Mouse (Mus musculus) heart, embryonic 14.5 days (tissue): ENCODE data around the gene Rtn4rl1. TPM values are rescaled to one million over a fixed set of nuclear protein-coding genes. Genes with fewer than 3 reads are reported as not detected.
"Not testable (repeated sequence)": the region's sequence is repeated elsewhere in the genome, so short reads cannot be mapped to it uniquely, and the experiment has no call there.

Source experiments
- ATAC-seq: fragments of 200-750 bp; cut with Nextera tagmentation; 2 replicates; pipeline ENCODE4 v1.8.0; 2017; ENCODE audit warnings: low read depth, moderate TSS enrichment; ENCODE audit not compliant: insufficient number of reproducible peaks, insufficient read depth, low FRiP score
- H3K27ac ChIP-seq, 2 experiments: fragments of 200-500 bp in 1 of 2; fragments of 300-500 bp in 1 of 2; sonication (generic) in 1 of 2; replicated peaks in 1 of 2; 2 replicates each; pipeline ENCODE4 v1.5.1; 2012 to 2014; ENCODE audit warnings: low read depth in 2 of 2, low read length in 2 of 2, control low read depth in 1 of 2, mild to moderate bottlenecking in 1 of 2, mixed read lengths in 1 of 2; ENCODE audit not compliant: control insufficient read depth in 1 of 2, insufficient read depth in 1 of 2
- H3K27me3 ChIP-seq: fragments of 300-500 bp; sonication (generic); 2 replicates; pipeline ENCODE4 v1.6.1; 2014; ENCODE audit warnings: mild to moderate bottlenecking, low read length, control low read depth; ENCODE audit not compliant: control insufficient read depth, insufficient read depth
- H3K36me3 ChIP-seq: fragments of 300-500 bp; sonication (generic); 2 replicates; pipeline ENCODE4 v1.6.1; 2014; ENCODE audit warnings: mild to moderate bottlenecking, control low read depth, low read length, mixed read lengths; ENCODE audit not compliant: control insufficient read depth, insufficient read depth
- H3K4me1 ChIP-seq, 2 experiments: fragments of 200-500 bp in 1 of 2; fragments of 300-500 bp in 1 of 2; sonication (generic) in 1 of 2; 2 replicates each; pipeline ENCODE4 v1.6.1; 2012 to 2014; ENCODE audit warnings: low read length in 2 of 2, control low read depth in 1 of 2, mixed read lengths in 1 of 2; ENCODE audit not compliant: control insufficient read depth in 2 of 2, insufficient read depth in 2 of 2
- H3K4me2 ChIP-seq: fragments of 300-500 bp; sonication (generic); 2 replicates; pipeline ENCODE4 v1.6.1; 2014; ENCODE audit warnings: mild to moderate bottlenecking, low read length
- H3K4me3 ChIP-seq, 2 experiments: fragments of 200-500 bp in 1 of 2; fragments of 300-500 bp in 1 of 2; sonication (generic) in 1 of 2; 2 replicates each; pipeline ENCODE4 v1.5.1; 2012 to 2014; ENCODE audit warnings: low read length in 2 of 2, mild to moderate bottlenecking in 2 of 2, control low read depth in 1 of 2, low read depth in 1 of 2, moderate library complexity in 1 of 2; ENCODE audit not compliant: control insufficient read depth in 1 of 2, insufficient read depth in 1 of 2
- H3K9ac ChIP-seq: fragments of 300-500 bp; sonication (generic); 2 replicates; pipeline ENCODE4 v1.6.1; 2014; ENCODE audit warnings: mild to moderate bottlenecking, low read length
- H3K9me3 ChIP-seq: fragments of 300-500 bp; sonication (generic); 2 replicates; pipeline ENCODE4 v1.6.1; 2016; ENCODE audit warnings: low read length, control low read depth; ENCODE audit not compliant: control insufficient read depth
- WGBS: fragments of 180-500 bp; shearing (Covaris S2); extraction: QIAGEN DNeasy Blood & Tissue Kit; methylation state at CpG from one replicate; pipeline ENCODE4 v1.1.7; 2014; 5-methylcytosine and 5-hydroxymethylcytosine counted together
- polyA plus RNA-seq: library from polyadenylated mRNA; unstranded; fragments of >200 nt; fragmentation: Nextera tagmentation; extraction: Ambion mirVana; gene quantifications from 2 replicates; pipeline ENCODE4 v1.2.1, GENCODE M21; 2014

The Rtn4rl1 gene
- polyA plus RNA-seq, 1 experiment from 2014 or later, result 17.3 TPM

DNA sequence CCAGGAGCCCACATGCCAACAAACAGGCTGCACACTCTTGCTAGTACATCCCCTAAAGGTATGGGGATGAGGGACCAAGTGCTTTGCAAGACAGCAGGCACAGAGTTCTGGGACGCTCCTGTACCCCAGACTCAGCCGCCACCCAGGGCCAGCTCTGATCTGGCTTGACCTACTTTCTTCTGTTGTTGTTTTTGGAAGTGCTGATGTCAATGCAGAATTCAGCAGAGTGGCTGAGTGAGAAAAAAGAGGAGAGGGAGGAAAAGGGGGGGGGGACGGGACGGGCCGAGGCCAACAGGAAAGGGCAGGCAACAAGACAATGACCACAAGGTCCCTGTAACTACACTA is 86.5 kb downstream of the Rtn4rl1 start:
- no peak overlapping the region for H3K4me3 ChIP-seq

DNA sequence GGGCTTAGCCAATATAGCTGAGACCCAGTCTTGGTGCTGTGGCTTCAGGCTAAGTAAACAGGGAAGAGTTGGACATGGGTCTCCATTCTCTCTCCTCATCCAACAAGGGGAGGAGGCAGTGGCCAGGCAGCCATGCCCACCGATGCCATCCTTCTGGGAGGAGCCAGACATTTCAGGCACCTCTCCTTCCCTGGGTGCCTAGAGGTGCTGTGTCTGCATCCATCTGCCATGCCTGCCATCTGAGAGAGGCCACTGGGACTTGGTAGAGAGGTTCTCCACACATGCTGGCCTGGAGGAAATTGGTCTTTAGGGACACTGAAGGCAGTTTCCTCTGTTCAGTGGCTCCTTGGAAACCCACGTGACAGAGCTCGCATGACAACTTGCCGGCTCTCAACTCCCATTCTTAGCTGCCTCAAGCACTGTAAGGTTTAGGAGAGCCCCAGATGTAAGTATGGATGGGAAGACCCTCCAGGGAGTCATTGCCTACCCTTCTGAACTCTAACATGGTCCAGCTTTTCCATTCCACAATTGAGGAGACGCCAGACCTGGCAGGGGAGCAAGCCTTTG is 86.9 kb downstream of the Rtn4rl1 start:
- Histone ChIP-seq H3K4me3 (no peak overlapping the region), H3K9me3 (no peaks in the 10 kb centered on the region), H3K36me3 (no peaks in the 10 kb centered on the region), H3K27ac (no peak overlapping the region), H3K9ac (no peak overlapping the region), H3K4me2 (no peak overlapping the region), H3K4me1 (peaks cover 37 to 46% of the 10 kb centered on the region in 2 experiments), H3K27me3 (0 out of 2 replicates have a peak, but pooled peaks cover 4% of the 10 kb centered on the region)
- WGBS, result 66% methylated on average over 5 of the region's 5 CpGs
- ATAC-seq, result no peak

More for the DNA sequence above, 86.5 kb downstream of the Rtn4rl1 start:
- H3K36me3 ChIP-seq, result no peaks in the 10 kb centered on the region
- peak overlapping the region; percentile 63 to 66; a peak in 3 of 4 replicates for H3K27ac ChIP-seq
- H3K9ac ChIP-seq, result peak overlapping the region; percentile 59; the same call in 1 of the 2 replicates
- 63% methylated on average over 5 of the region's 5 CpGs for WGBS
- no peaks in the 10 kb centered on the region for H3K9me3 ChIP-seq
- peaks cover 41 to 51% of the 10 kb centered on the region in 2 experiments for H3K4me1 ChIP-seq
- H3K4me2 ChIP-seq, result peak overlapping the region; percentile 62; the same call in 1 of the 2 replicates
- 0 out of 2 replicates have a peak, but pooled peaks cover 4% of the 10 kb centered on the region for H3K27me3 ChIP-seq
- ATAC-seq, result no peak

DNA sequence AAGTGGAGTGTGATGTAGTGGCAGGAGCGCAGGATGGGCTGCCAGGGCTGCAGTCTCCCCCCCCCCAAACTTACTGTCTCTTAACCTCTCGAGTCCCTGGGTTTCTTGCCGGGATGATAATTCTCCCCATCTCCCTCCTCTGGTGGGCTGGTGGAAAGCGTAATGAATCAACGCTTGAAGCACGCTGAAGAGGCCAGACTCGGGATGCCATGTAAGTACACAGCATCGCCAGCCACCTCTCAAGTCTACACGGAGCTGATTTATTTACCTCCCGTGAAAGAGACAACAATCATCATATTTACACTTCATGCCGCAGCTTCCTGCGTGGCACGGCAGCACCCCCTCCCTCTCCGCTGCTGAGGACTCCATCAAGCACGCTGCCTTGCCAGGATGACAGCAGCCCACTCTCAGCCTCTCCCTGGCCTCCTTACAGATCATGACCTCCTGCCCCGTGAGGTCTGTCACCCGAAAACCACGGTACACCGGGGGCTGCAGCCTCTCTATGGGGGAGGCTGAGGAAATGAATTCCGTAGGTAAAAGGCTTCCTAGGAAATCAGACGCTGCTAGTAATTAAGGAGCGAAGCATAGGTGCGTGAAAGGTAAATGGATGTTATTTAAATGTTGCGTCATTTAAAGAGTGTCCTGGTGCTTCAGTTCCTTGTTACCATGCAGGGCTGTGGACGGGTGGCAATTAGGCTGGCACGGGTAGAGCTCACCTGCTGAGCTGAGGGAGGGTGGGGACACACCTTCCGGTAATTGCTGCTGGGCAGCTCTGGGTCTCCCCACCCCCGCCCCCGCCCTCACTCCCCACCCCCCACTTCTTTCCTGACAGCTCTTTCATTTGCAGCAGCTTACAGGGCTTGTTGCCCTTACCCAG is 88.0 kb downstream of the Rtn4rl1 start:
- Histone ChIP-seq H3K27ac (no peak overlapping the region), H3K9me3 (no peaks in the 10 kb centered on the region), H3K9ac (peak overlapping the region; percentile 36), H3K4me1 (peaks cover 39 to 50% of the 10 kb centered on the region in 2 experiments), H3K4me2 (peak overlapping the region; percentile 51), H3K4me3 (no peak overlapping the region), H3K27me3 (0 out of 2 replicates have a peak, but pooled peaks cover 4% of the 10 kb centered on the region), H3K36me3 (no peaks in the 10 kb centered on the region)
- 16% methylated on average over 29 of the region's 29 CpGs for WGBS
- no peak for ATAC-seq

DNA sequence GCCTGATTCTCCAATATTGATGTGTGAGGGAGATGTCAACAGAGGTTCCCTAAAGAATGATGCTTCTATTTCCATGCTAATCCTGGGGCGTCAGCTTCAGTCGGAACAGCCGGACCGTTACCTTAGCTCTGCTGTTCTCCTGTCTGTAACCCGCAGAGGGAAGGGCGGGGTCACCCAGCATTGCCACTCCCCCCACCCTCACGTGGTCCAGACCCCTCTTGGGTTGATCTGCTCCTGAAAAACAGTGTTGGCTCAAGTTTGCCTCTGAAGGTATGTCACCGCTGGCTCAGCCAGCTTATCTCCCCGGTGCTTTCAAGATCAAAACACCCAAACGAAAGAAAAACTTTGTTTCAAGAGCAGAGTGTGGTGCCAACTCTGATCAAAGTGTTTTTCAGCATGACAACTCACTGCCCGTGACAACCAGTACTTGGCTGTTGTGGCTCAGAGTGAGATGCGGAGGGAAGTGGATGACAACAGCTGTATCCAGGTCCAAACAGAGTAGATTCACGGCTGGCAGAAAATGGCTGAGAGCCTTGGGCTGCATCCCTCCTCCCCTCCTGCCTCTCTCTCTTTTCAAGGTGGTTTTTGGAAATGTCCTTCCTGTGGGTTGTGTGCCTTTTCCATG is 89.0 kb downstream of the Rtn4rl1 start:
- ATAC-seq, result no peak
- H3K4me1 ChIP-seq, result peaks cover 42 to 54% of the 10 kb centered on the region in 2 experiments
- WGBS, result 6% methylated on average over 13 of the region's 13 CpGs
- no peak overlapping the region; a peak in 1 of 4 replicates for H3K4me3 ChIP-seq
- no peaks in the 10 kb centered on the region for H3K36me3 ChIP-seq
- no peaks in the 10 kb centered on the region for H3K9me3 ChIP-seq
- H3K27ac ChIP-seq, result no peak overlapping the region; a peak in 1 of 4 replicates
- peak overlapping the region; percentile 51 for H3K4me2 ChIP-seq
- peak overlapping the region; percentile 36 for H3K9ac ChIP-seq
- 0 out of 2 replicates have a peak, but pooled peaks cover 4% of the 10 kb centered on the region for H3K27me3 ChIP-seq

DNA sequence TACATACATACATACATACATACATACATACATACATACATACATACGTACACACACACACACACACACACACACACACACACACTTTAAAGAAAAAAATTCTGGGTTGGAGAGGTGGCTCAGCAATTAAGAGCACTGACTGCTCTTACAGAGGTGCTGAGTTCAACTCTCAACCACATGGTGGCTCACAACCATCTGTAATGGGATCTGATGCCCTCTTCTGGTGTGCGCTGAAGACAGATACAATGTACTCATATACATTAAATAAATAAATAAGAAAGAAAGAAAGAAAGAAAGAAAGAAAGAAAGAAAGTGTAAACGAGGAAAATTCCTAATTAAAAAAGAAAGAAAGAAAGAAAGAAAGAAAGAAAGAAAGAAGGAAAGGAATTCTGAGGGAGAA is 90.2 kb downstream of the Rtn4rl1 start:
- WGBS, result 71% methylated on average over 3 of the region's 3 CpGs
- H3K4me2 ChIP-seq, H3K9me3 ChIP-seq, H3K9ac ChIP-seq, H3K27me3 ChIP-seq, ATAC-seq, H3K27ac ChIP-seq, H3K36me3 ChIP-seq, H3K4me3 ChIP-seq: not testable (repeated sequence)
- H3K4me1 ChIP-seq, result peaks cover 50 to 64% of the 10 kb centered on the region in 2 experiments

DNA sequence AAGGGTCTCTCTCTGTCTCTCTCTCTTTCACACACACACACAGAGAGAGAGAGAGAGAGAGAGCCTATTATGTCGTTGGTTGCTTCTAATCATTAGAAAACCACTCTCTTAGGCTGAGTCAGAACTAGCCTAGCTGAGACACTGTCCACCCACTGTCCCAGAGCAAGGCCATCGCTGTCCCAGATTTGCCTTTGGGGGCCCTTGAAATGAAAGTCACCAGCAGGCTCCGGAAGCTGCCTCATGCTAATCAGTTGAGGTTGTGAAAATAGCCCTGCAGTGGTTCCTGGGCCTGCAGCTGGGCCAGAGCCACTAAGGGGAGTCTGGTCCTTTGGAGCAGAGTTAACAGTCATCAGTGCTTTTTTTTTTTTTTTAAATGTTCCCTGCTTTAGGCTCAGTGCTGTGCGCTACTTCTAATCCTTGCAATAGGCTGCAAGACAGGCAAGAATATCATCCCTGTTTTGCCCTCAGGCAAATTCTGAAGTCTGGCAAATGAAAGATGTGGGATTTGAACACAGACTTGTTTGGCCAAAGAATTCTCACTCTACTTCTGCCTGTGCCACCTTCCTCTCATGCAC is 92.4 kb downstream of the Rtn4rl1 start:
- Histone ChIP-seq H3K27ac (peak overlapping the region; percentile 57 to 87), H3K4me3 (no peak overlapping the region), H3K4me2 (no peak overlapping the region), H3K27me3 (0 out of 2 replicates have a peak, but pooled peaks cover 4% of the 10 kb centered on the region), H3K9ac (no peak overlapping the region), H3K36me3 (no peaks in the 10 kb centered on the region), H3K4me1 (peaks cover 39 to 58% of the 10 kb centered on the region in 2 experiments), H3K9me3 (no peaks in the 10 kb centered on the region)
- ATAC-seq, result no peak
- 29% methylated on average over 4 of the region's 4 CpGs for WGBS

DNA sequence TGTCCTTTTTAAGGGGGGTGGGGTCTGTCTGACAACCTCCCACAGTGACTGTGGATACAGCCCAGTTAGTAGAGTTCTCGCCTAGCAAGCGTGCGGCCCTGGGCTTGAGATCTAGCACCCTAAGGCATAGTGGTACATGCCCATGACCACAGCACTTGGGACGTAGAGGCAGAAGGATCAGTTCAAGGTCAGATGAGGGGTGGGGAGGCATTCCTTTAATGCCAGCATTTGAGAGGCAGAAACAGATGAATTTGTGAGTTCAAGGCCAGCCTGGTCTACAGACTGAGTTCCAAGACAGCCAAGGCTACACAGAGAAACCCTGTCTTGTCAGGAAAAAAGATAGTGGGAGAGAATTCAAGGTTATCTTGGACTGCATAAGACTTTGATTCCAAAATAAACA is 93.3 kb downstream of the Rtn4rl1 start:
- no peaks in the 10 kb centered on the region for H3K36me3 ChIP-seq
- no peak overlapping the region for H3K4me3 ChIP-seq
- ATAC-seq, result no peak
- 87% methylated on average over 4 of the region's 4 CpGs for WGBS
- H3K4me2 ChIP-seq, result no peak overlapping the region
- H3K27ac ChIP-seq, result peak overlapping the region; percentile 33 to 87; a peak in 1 of 4 replicates
- H3K9ac ChIP-seq, result no peak overlapping the region
- H3K27me3 ChIP-seq, result 0 out of 2 replicates have a peak, but pooled peaks cover 4% of the 10 kb centered on the region
- H3K9me3 ChIP-seq, result no peaks in the 10 kb centered on the region
- peaks cover 38 to 58% of the 10 kb centered on the region in 2 experiments for H3K4me1 ChIP-seq
